Mouse (Mus musculus) G1E (cell line): Measurements from ENCODE around the gene Kcnj11. TPM values are rescaled to one million over a fixed set of nuclear protein-coding genes. Genes with fewer than 3 reads are reported as not detected.

Experiments
- ATAC-seq: 2 replicates; pipeline ENCODE4 v1.8.0; 2016; ENCODE audit warnings: mild to moderate bottlenecking; ENCODE audit not compliant: insufficient number of reproducible peaks, poor library complexity, low FRiP score, severe bottlenecking; ENCODE audit errors: extremely low read depth
- DNase-seq: peaks from one replicate; pipeline ENCODE4 v3.0.0; 2012; ENCODE audit warnings: low spot score
- H3K27me3 ChIP-seq: 2 replicates; pipeline ENCODE4 v1.6.1; 2012; ENCODE audit warnings: mild to moderate bottlenecking, low read length, inconsistent platforms; ENCODE audit not compliant: insufficient read depth
- H3K36me3 ChIP-seq: replicated peaks from 2 replicates; pipeline ENCODE3; 2012; ENCODE audit warnings: mild to moderate bottlenecking, inconsistent platforms
- H3K4me1 ChIP-seq: 2 replicates; pipeline ENCODE4 v1.6.1; 2012; ENCODE audit warnings: low read depth, low read length, inconsistent platforms, mixed read lengths; ENCODE audit not compliant: insufficient read depth
- H3K4me3 ChIP-seq: 2 replicates; pipeline ENCODE4 v1.5.1; 2012; ENCODE audit warnings: low read depth, mild to moderate bottlenecking, inconsistent platforms, low read length, moderate library complexity, mixed read lengths
- H3K9me3 ChIP-seq: replicated peaks from 2 replicates; pipeline ENCODE4 v1.6.1; 2012; ENCODE audit warnings: inconsistent platforms
- CTCF ChIP-seq: IDR thresholded peaks from 2 replicates; pipeline ENCODE4 v1.5.1; 2012; ENCODE audit warnings: low read depth, low read length, inconsistent platforms, mixed read lengths
- GATA1 ChIP-seq: IDR thresholded peaks from 2 replicates; pipeline ENCODE4 v1.6.1; 2012; ENCODE audit warnings: borderline replicate concordance, low read length, inconsistent platforms, mixed read lengths
- GATA2 ChIP-seq: IDR thresholded peaks from 2 replicates; pipeline ENCODE4 v1.6.1; 2012; ENCODE audit warnings: low read depth, low read length, inconsistent platforms, borderline replicate concordance
- POLR2AphosphoS5 ChIP-seq: IDR thresholded peaks from 2 replicates; pipeline ENCODE4 v1.6.1; 2012; ENCODE audit warnings: low read depth, low read length, inconsistent platforms; ENCODE audit not compliant: insufficient replicate concordance
- TAL1 ChIP-seq: conservative IDR thresholded peaks from 2 replicates; pipeline ENCODE4 v1.6.1; 2012; ENCODE audit warnings: low read depth, low read length, inconsistent platforms, mixed read lengths
- polyA plus RNA-seq: library from polyadenylated mRNA; stranded (reverse); fragments of >175 nt; gene quantifications from 2 replicates; pipeline ENCODE4 v1.2.3, GENCODE M21; 2012
- total RNA-seq, 2 experiments: library from RNA; stranded (forward) in 1 of 2; stranded (reverse) in 1 of 2; fragments of 200-1000 nt in 1 of 2; fragments of >200 nt in 1 of 2; fragmentation: Nextera tagmentation in 1 of 2; gene quantifications; 2 replicates each; pipeline ENCODE4 v1.2.3; 2014 to 2017

Gene Kcnj11
- total and polyA plus RNA-seq, 3 experiments = not detected

- Histone ChIP-seq H3K4me3 (no peak overlapping the region), H3K36me3 (no peaks in the 10 kb centered on the region), H3K9me3 (no peaks in the 10 kb centered on the region), H3K27me3 (peaks cover 13% of the 10 kb centered on the region), H3K4me1 (no peaks in the 10 kb centered on the region)
- TF ChIP-seq POLR2AphosphoS5 (no peak), GATA1 (no peak), CTCF (no peak), TAL1 (no peak), GATA2 (no peak)
- ATAC-seq (no peak), DNase-seq (no peak)
Measured at GRCm38 (mm10) chr7:46132229-46132628, 31.7 kb upstream of the Kcnj11 start.

GRCm38 (mm10) chr7:46131806-46132205, 31.2 kb upstream of the Kcnj11 start:
- Histone ChIP-seq H3K4me3 (no peak overlapping the region), H3K36me3 (no peaks in the 10 kb centered on the region), H3K4me1 (no peaks in the 10 kb centered on the region), H3K9me3 (no peaks in the 10 kb centered on the region), H3K27me3 (peaks cover 17% of the 10 kb centered on the region)
- TF ChIP-seq CTCF = no peak
- no peak for TF ChIP-seq GATA1
- TF ChIP-seq GATA2 = no peak
- no peak for TF ChIP-seq POLR2AphosphoS5
- no peak for TF ChIP-seq TAL1
- DNase-seq (no peak), ATAC-seq (no peak)

- Histone ChIP-seq H3K4me3 (no peak overlapping the region), H3K27me3 (peaks cover 20% of the 10 kb centered on the region), H3K36me3 (no peaks in the 10 kb centered on the region), H3K4me1 (no peaks in the 10 kb centered on the region), H3K9me3 (no peaks in the 10 kb centered on the region)
- ATAC-seq (no peak), DNase-seq (no peak)
- no peak for TF ChIP-seq CTCF
- TF ChIP-seq TAL1 = no peak
- TF ChIP-seq GATA2 = no peak
- no peak for TF ChIP-seq GATA1
- TF ChIP-seq POLR2AphosphoS5 = no peak
Measured at GRCm38 (mm10) chr7:46131266-46131665, 30.7 kb upstream of the Kcnj11 start.

- TF ChIP-seq GATA1 = no peak
- TF ChIP-seq GATA2 = no peak
- no peak for TF ChIP-seq TAL1
- TF ChIP-seq CTCF = no peak
- TF ChIP-seq POLR2AphosphoS5 = no peak
- no peak overlapping the region for H3K4me3 ChIP-seq
- H3K36me3 ChIP-seq = no peaks in the 10 kb centered on the region
- DNase-seq (no peak), ATAC-seq (no peak)
- H3K9me3 ChIP-seq = no peaks in the 10 kb centered on the region
- H3K27me3 ChIP-seq = peaks cover 20% of the 10 kb centered on the region
- no peaks in the 10 kb centered on the region for H3K4me1 ChIP-seq
Measured at GRCm38 (mm10) chr7:46130723-46131122, 30.2 kb upstream of the Kcnj11 start.

- no peaks in the 10 kb centered on the region for H3K4me1 ChIP-seq
- H3K4me3 ChIP-seq = no peak overlapping the region
- DNase-seq = no peak
- H3K27me3 ChIP-seq = peaks cover 26% of the 10 kb centered on the region
- no peak for ATAC-seq
- no peaks in the 10 kb centered on the region for H3K36me3 ChIP-seq
- no peak for TF ChIP-seq TAL1
- no peak for TF ChIP-seq POLR2AphosphoS5
- no peaks in the 10 kb centered on the region for H3K9me3 ChIP-seq
Measured at GRCm38 (mm10) chr7:46129463-46130179, 29.1 kb upstream of the Kcnj11 start.

DNA sequence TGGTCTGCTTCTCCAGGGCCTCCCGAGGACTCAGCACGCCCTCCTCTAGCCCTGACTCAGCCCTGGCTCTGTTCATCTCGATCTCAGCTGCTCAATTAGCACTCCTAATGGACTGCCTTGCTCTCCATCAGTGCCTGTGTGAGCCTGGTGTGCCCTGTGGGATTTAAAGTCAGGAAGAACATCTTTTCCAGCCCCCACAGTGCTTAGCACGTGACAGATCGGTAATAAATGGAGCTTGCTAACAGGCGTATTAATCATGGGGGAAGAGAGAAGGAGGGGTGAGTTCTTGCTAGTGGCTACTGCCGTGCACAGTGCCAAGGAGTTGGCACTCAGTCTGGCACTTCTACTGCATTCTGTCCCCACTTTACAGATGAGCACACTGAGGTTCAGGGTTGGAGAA, 27.6 kb upstream of the Kcnj11 start:
- no peak for DNase-seq
- Histone ChIP-seq H3K36me3 (no peaks in the 10 kb centered on the region), H3K4me3 (no peak overlapping the region), H3K4me1 (no peaks in the 10 kb centered on the region), H3K27me3 (peaks cover 26% of the 10 kb centered on the region), H3K9me3 (no peaks in the 10 kb centered on the region)
- no peak for TF ChIP-seq CTCF
- ATAC-seq = no peak

DNA sequence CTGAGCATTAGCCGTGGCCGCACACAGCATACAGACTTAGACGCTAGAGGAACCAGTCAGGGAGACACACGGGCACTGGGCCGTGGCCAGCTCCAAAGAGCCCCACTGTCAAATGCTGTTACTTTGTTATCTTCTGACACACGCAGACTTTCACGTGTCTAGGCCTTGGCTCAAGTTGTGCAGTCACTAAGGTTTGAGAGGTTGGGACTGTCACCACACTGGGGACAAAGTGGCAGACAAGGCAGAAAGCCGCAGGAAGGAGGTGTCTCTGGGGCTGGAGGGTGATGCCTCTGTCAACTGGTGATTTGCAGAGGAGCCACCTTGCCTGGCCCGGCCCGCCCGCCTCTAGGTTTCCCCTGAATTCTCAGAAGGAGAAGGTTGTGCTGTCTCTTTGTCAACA, 24.8 kb upstream of the Kcnj11 start:
- Histone ChIP-seq H3K4me3 (no peak overlapping the region), H3K4me1 (no peaks in the 10 kb centered on the region), H3K27me3 (peaks cover 24% of the 10 kb centered on the region), H3K36me3 (no peaks in the 10 kb centered on the region), H3K9me3 (no peaks in the 10 kb centered on the region)
- DNase-seq (no peak), ATAC-seq (no peak)
- TF ChIP-seq CTCF (no peak), GATA2 (no peak), GATA1 (no peak), TAL1 (no peak), POLR2AphosphoS5 (no peak)
